Mouse (Mus musculus) stomach, postnatal 0 days (tissue): Measurements from ENCODE around the gene Sik3. TPM values are rescaled to one million over a fixed set of nuclear protein-coding genes. Genes with fewer than 3 reads are reported as not detected.
A peak's percentile ranks its signal among the peaks of the same experiment; 100 is the strongest.
"Not testable (repeated sequence)": the region's sequence is repeated elsewhere in the genome, so short reads cannot be mapped to it uniquely, and the experiment has no call there.

Experiments
- ATAC-seq: fragments of 200-750 bp; cut with Nextera tagmentation; 2 replicates; pipeline ENCODE4 v1.8.0; 2017; ENCODE audit not compliant: low FRiP score, low TSS enrichment
- DNase-seq: peaks from one replicate; pipeline ENCODE4 v3.0.0-alpha.2; 2016; ENCODE audit warnings: low spot score
- H3K27ac ChIP-seq: fragments of 300-500 bp; sonication (generic); replicated peaks from 2 replicates; pipeline ENCODE4 v1.5.1; 2014; ENCODE audit warnings: mild to moderate bottlenecking, control low read depth
- H3K27me3 ChIP-seq: fragments of 300-500 bp; sonication (generic); 2 replicates; pipeline ENCODE4 v1.6.1; 2014; ENCODE audit warnings: low read length; ENCODE audit not compliant: control insufficient read depth, insufficient read depth
- H3K36me3 ChIP-seq: fragments of 300-500 bp; sonication (generic); 2 replicates; pipeline ENCODE4 v1.6.1; 2014; ENCODE audit warnings: low read length, mixed read lengths; ENCODE audit not compliant: control insufficient read depth, insufficient read depth
- H3K4me1 ChIP-seq: fragments of 300-500 bp; sonication (generic); replicated peaks from 2 replicates; pipeline ENCODE4 v1.6.1; 2014; ENCODE audit warnings: antibody characterized with exemption; ENCODE audit not compliant: control insufficient read depth, insufficient read depth
- H3K4me2 ChIP-seq: fragments of 300-500 bp; sonication (generic); replicated peaks from 2 replicates; pipeline ENCODE4 v1.6.1; 2014; ENCODE audit warnings: low read depth, mild to moderate bottlenecking, control low read depth, moderate library complexity
- H3K4me3 ChIP-seq: fragments of 300-500 bp; sonication (generic); 2 replicates; pipeline ENCODE4 v1.5.1; 2014; ENCODE audit warnings: low read depth, low read length, control low read depth
- H3K9ac ChIP-seq: fragments of 300-500 bp; sonication (generic); 2 replicates; pipeline ENCODE4 v1.6.1; 2014; ENCODE audit warnings: mild to moderate bottlenecking, low read length, control low read depth, mixed read lengths
- H3K9me3 ChIP-seq: fragments of 300-500 bp; sonication (generic); 2 replicates; pipeline ENCODE4 v1.6.1; 2016; ENCODE audit warnings: low read length; ENCODE audit not compliant: control insufficient read depth
- CTCF ChIP-seq: IDR thresholded peaks from 2 replicates; pipeline ENCODE4 v1.5.1; 2016; ENCODE audit warnings: antibody characterized with exemption, low read depth, mild to moderate bottlenecking, moderate library complexity
- EP300 ChIP-seq: optimal IDR thresholded peaks from 2 replicates; pipeline ENCODE3; 2016; ENCODE audit warnings: antibody characterized with exemption
- WGBS: fragments of 180-500 bp; shearing (Covaris S2); extraction: QIAGEN DNeasy Blood & Tissue Kit; methylation state at CpG from one replicate; pipeline ENCODE4 v1.1.7; 2014; 5-methylcytosine and 5-hydroxymethylcytosine counted together
- polyA plus RNA-seq: library from polyadenylated mRNA; unstranded; fragments of >200 nt; fragmentation: Nextera tagmentation; extraction: Ambion mirVana; gene quantifications from 2 replicates; pipeline ENCODE4 v1.2.1, GENCODE M21; 2015

The Sik3 gene
- polyA plus RNA-seq, 1 experiment from 2014 or later: 6.8 TPM

DNA sequence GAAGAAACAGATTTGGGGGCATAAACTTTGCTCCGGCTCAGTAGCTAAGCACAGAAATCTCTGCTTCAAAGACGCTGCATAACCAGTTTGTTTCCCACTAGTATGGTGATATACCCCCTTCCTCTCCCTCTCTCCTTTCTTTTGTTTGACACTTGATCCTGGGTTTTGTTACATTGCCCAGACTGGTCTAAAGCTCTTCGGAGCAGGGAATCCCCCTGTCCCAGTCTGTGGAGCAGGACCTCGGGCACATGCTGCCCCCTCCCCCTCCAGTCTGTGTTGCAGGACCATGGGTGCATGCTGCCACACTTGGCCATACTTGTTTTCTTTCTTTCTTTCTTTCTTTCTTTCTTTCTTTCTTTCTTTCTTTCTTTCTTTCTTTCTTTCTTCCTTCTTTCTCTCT, 77.4 kb downstream of the Sik3 start:
- H3K4me1 ChIP-seq: no peaks in the 10 kb centered on the region
- ATAC-seq (no peak), DNase-seq (no peak)
- no peaks in the 10 kb centered on the region for H3K36me3 ChIP-seq
- H3K4me2 ChIP-seq: no peak overlapping the region
- no peak overlapping the region for H3K9ac ChIP-seq
- no peaks in the 10 kb centered on the region for H3K27me3 ChIP-seq
- no peak for TF ChIP-seq CTCF
- no peak for TF ChIP-seq EP300
- H3K27ac ChIP-seq: no peak overlapping the region
- H3K4me3 ChIP-seq: no peak overlapping the region
- no peaks in the 10 kb centered on the region for H3K9me3 ChIP-seq
- WGBS: 39% methylated on average over 4 of the region's 4 CpGs

DNA sequence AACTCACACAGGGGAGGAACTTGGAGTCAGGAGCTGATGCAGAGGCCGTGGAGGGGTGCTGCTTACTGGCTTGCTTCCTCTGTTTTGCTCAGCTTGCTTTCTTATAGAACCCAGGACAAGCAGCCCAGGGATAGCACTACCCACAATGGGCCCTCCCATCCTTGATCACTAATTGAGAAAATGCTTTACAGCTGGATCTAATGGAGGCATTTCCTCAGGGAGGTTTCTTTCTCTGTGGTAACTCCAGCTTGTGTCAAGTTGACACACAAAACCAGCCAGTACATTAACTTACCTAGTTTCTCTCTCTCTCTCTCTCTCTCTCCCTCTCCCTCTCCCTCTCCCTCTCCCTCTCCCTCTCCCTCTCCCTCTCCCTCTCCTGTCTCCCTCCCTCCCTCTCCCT, 78.5 kb downstream of the Sik3 start:
- H3K27ac ChIP-seq, H3K36me3 ChIP-seq, ATAC-seq, H3K9ac ChIP-seq, H3K27me3 ChIP-seq, H3K4me2 ChIP-seq, DNase-seq, H3K4me1 ChIP-seq, H3K9me3 ChIP-seq, H3K4me3 ChIP-seq: not testable (repeated sequence)
- 58% methylated on average over 1 of the region's 1 CpGs for WGBS

DNA sequence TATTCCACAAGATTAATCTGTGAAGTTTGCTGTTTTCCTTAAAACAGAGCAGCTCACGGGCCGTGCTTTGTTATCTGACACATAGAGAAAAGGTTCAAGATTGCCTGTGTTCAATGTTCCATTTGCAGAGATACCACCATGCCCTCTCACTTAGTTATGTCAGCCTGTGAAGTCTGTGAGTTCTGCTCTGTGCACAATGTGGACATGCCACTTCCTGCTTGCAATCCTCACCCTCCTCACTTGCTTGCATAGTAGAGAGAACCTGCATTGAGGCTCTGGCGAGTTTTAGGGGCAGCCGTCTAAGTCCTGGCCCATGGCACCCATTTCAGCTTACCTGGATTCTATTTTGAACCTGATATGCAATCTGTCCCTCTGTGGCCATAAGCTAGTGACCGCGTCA, 80.0 kb downstream of the Sik3 start:
- no peaks in the 10 kb centered on the region for H3K36me3 ChIP-seq
- H3K9ac ChIP-seq: no peak overlapping the region
- TF ChIP-seq EP300: no peak
- no peak for TF ChIP-seq CTCF
- H3K4me2 ChIP-seq: no peak overlapping the region
- DNase-seq: no peak
- H3K4me1 ChIP-seq: no peaks in the 10 kb centered on the region; the same call in 1 of the 2 replicates
- H3K27ac ChIP-seq: no peak overlapping the region
- peak; percentile 48; the same call in 1 of the 2 replicates for ATAC-seq
- no peak overlapping the region for H3K4me3 ChIP-seq
- H3K9me3 ChIP-seq: no peaks in the 10 kb centered on the region
- WGBS: 72% methylated on average over 6 of the region's 6 CpGs
- H3K27me3 ChIP-seq: no peaks in the 10 kb centered on the region

DNA sequence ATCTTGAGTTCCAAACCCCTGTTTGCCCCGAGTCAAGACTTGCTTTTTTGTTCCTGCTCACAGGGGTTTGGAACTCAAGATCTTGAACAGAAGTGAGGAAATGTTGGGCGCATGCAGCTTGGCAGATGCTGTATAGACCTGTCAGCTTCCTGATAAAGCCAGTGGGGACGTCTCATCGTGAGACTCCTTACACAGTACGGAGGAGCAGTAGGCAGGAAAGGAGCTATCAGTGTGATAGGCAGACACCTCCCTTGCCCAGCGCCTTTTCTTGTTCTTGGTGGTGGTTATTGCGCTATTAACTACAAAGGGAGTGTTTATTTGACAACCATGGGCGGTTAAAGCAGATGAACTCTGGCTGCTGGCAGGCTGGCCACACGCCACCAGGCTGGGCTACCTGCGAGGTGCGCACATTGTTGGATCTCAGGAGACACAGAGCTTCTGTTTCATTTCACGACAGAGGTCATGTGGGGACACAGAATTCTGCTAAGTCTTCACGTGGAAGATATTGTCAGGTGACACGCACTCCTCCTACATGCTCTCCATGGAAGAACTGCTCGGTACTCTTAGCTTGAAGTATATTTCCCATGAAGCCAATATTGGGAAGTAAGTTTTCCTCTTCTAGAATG, 85.9 kb downstream of the Sik3 start:
- peak; percentile 33 for DNase-seq
- ATAC-seq: peak; percentile 36; the same call in 1 of the 2 replicates
- Histone ChIP-seq H3K4me2 (no peak overlapping the region), H3K36me3 (no peaks in the 10 kb centered on the region), H3K4me1 (no peaks in the 10 kb centered on the region; the same call in 1 of the 2 replicates), H3K9ac (no peak overlapping the region), H3K27me3 (no peaks in the 10 kb centered on the region), H3K27ac (no peak overlapping the region), H3K9me3 (no peaks in the 10 kb centered on the region), H3K4me3 (no peak overlapping the region)
- 62% methylated on average over 15 of the region's 15 CpGs for WGBS
- TF ChIP-seq CTCF (no peak), EP300 (no peak)

DNA sequence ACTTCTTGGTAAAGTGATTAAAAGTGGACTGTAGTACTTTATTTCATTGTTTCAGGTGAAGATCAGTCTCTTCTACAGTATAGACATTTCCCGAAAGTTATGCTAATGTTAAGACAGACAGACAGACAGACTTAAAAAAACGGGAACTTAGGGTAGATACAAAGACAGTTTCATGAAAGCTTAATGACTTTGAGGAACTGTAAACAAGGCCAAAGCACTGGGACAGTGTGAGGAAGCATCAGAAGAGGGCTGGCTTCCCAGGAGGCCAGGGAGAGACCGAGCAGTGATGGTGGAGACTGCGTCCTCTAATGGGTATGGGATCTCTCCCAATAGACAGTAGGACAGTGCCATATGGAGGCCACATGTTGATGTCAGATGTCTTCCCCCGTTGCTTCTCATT, 86.5 kb downstream of the Sik3 start:
- WGBS: 77% methylated on average over 5 of the region's 5 CpGs

DNA sequence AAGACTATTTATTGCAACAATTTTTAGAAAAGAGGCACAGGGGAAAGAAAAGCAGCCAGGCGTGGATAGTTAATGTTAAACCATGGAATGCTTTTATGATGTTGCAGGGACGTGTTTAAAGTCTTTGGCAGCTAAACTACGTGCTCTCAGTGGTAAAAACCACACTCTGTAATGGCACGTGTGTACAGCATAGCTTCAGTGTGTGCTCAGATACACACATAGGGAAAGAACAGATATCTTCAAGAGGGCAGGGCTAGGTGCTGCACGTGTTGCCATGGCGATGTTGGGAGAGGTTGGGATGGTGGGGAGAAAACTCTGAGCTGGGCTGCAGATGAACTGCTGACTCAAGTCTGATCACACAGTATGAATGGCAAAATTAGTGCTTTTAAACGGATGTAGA, 90.5 kb downstream of the Sik3 start:
- H3K9me3 ChIP-seq: no peaks in the 10 kb centered on the region
- TF ChIP-seq CTCF (no peak), EP300 (no peak)
- no peak overlapping the region for H3K27ac ChIP-seq
- no peak overlapping the region for H3K9ac ChIP-seq
- DNase-seq (no peak), ATAC-seq (no peak)
- H3K4me1 ChIP-seq: no peaks in the 10 kb centered on the region; the same call in 1 of the 2 replicates
- WGBS: 54% methylated on average over 7 of the region's 7 CpGs
- H3K4me2 ChIP-seq: no peak overlapping the region
- H3K4me3 ChIP-seq: no peak overlapping the region
- H3K36me3 ChIP-seq: no peaks in the 10 kb centered on the region
- no peaks in the 10 kb centered on the region for H3K27me3 ChIP-seq

More for the DNA sequence above, 86.5 kb downstream of the Sik3 start:
- Histone ChIP-seq H3K4me2 (no peak overlapping the region), H3K36me3 (no peaks in the 10 kb centered on the region), H3K27ac (no peak overlapping the region), H3K9ac (no peak overlapping the region), H3K4me3 (no peak overlapping the region), H3K9me3 (no peaks in the 10 kb centered on the region), H3K27me3 (no peaks in the 10 kb centered on the region), H3K4me1 (no peaks in the 10 kb centered on the region; the same call in 1 of the 2 replicates)
- ATAC-seq (no peak), DNase-seq (no peak)
- no peak for TF ChIP-seq EP300
- no peak for TF ChIP-seq CTCF
